Mouse (Mus musculus): ENCODE results near the gene Tmprss6. TPM values are rescaled to one million over a fixed set of nuclear protein-coding genes. Genes with fewer than 3 reads are reported as not detected.

Gene Tmprss6
- 0.11 and 0.30 TPM in 2 replicates for polyA plus RNA-seq (2015; fragmentation: Nextera tagmentation; extraction: Ambion mirVana)

DNA sequence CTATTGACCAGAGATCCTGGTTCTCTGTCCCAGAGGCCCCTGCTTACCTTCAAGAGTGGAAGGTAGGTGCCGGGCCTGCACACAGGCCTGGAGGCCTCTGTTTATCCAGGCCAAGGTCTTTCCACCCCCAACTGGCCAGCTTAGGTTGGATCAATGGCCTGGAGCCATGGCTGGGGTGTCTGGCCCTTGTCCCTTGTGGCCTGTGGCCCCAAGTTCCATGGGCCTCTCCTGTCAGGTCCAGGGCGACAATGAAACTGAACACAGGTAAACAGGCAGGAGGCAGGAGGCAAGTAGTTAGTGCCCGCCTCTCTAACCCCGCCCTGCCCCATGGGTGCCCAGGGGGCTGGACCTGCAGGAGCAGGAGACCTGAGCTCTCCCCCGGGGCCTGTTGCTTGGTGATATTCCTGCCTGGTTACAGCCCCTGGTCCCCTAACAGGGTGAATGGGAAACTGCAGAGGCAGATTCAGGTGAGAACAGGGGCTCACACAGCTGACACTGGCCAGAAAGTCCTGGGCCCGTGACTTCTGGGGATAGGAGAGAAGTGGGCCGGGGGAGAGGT is at the start of gene Tmprss6:
Tmprss6 (minus strand) TSS at position 256 of the 559 bp plus-strand sequence.

DNA sequence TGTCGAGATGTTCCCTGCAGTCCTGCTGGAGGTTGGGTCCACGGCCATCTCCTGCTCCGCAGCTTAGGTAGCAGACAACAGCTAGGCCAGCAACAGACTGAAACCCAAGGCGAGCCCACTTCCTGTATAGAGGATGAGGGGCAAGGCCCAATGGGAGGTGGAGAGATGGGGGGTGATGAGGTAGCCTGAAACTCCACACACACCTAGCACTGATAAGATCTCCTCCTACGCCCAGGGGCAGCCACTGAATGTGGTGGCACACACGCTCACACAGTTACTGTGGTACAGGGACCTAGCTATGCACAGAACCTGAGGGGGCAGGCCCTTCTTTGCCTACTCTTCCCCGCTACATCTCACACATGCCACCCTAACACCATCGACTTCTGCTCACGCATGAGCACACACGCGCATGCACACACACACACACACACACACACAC is 26.6 kb upstream of the Tmprss6 start, which contains the start of gene Il2rb:
Il2rb (minus strand) TSS at position 304 of the 439 bp plus-strand sequence.

DNA sequence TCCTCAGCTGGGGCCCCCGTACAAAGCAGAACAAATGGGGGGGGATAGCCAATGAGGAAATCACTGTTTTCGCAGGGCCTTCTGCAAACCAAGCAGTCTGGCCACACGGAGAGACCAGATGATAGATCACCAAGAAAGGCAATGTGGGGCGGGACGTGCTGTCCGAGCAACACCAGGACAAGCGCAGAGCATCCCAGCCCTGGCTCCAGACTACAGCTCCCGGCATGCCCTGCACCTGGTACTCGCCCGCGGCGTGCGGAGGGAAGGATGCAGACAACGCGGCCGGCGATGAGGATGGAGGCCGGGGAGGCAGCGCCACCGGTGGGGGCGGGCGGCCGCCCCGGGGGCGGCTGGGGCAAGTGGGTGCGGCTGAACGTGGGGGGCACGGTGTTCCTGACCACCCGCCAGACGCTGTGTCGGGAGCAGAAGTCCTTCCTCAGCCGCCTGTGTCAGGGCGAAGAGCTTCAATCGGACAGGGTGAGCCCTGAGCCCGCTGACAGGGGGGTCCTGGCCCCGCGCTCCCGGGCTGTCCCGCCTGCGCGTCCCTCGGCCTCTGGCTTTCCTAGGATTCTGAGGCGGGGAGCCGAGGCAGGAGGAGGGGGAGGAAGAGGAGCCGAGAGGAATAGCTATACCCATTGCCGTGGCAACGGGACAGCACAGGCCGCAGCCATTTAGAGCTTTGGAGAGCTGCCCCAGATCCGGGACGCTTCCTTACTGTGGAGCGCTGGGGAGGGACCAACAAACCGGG is 39.9 kb downstream of the Tmprss6 start, which contains the start of gene Kctd17:
Kctd17 (plus strand) TSS at position 174 of the 748 bp plus-strand sequence.

DNA sequence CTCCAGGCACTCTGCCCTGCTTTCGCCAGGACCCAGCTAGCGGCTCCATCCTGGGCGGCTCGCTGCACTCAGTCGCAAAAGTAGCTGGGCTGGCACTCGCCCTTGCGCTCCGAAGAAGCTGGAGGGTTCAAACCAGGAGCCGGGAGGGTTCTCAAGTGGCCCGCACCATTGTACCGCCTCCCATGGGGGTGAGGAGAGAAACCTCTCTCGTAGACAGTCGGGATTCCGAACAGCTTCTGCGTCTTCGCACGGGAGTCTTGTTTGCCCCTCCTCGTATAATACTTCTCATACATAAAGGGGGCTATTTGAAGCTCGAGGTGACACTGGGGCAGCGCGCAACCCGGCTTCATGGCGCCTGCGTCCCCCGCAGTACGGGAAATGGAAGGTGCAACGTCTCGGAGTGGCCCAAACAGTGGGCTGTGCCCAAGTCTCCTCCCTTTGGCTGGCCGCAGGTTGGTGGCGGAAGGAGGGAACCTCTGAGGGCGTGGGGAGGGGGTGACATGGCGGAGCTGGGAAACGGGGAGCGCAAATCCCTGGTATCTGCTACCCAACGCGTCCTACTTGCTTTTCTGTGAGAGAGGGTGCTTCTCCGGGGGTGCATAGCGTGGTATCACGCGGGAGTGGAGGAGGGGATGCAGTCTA is 62.0 kb downstream of the Tmprss6 start, which contains the start of gene Mpst:
Mpst (plus strand) TSS at position 124 of the 642 bp plus-strand sequence.

DNA sequence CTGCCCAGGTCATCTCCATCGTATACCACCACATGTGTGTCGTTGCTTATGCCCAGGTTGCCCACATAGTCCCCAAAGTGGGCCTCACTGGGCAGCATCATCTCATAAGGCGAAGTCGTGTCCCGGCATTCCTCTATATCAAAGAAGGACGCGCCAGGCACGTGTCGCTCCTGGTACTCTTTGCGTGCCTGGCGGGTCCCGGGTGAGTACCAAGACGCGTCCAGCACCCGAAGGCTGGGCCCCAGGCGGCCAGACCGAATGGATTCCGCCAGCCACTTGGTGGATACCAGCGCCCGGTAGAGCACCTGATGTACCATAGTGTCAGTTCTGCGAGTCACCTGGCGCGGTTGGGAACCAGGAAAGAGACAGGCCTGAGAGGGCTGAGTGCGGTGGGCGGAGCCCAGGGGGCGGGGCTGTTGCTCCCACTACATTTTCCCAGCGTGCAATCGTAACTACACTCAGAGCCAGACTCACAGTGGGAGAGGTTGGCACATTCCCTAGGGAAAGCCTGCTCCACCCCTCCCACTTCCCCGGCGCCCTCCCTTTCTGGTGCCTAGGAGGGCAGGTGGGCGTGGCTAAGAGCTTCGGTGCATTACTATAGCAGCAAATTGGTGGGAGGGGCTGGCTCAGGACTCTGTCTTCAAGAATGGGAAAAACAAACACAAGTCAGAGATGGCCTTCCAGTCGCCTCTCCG is 62.8 kb downstream of the Tmprss6 start, which contains the start of gene Tst:
Tst (minus strand) TSS at position 391 of the 695 bp plus-strand sequence.

DNA sequence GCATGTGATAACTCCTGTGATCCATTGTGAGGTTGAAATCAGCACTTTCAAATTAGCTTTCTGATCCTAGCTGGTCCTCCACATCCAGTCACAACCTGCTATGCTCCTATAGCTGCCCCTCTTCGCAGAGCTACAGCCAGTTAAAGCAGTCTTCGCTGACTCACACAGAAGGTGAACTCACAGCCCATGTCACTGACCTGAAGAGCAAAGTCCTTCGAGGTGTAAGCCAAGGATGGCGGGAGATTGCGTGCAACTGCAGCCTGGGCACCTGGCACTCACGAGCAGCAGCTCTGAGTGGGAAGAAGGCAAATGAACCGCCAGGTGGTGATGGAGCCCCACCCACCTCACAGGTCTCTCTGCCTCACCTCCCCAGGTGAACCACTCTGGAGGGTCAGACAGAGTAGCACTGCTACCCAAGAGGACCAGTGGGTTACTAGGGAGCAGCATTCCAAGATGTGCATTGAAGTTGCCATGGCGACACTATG is 72.9 kb downstream of the Tmprss6 start, which contains the start of gene Tex33:
Tex33 (minus strand) TSS at position 435 of the 485 bp plus-strand sequence.

Other genes with a start within 250 kb of the Tmprss6 start
- gene Ncf4, start 223.8 kb downstream of the Tmprss6 start, polyA plus RNA-seq (2015; fragmentation: Nextera tagmentation; extraction: Ambion mirVana), result 91.3 and 109 TPM in 2 replicates
- gene Csf2rb2, start 162.9 kb downstream of the Tmprss6 start, polyA plus RNA-seq (2015; fragmentation: Nextera tagmentation; extraction: Ambion mirVana), result 2.0 and 2.5 TPM in 2 replicates
- 10.7 and 15.6 TPM in 2 replicates for gene Csf2rb, start 142.9 kb downstream of the Tmprss6 start, polyA plus RNA-seq (2015; fragmentation: Nextera tagmentation; extraction: Ambion mirVana)
- gene Tex33, start 72.7 kb downstream of the Tmprss6 start, polyA plus RNA-seq (2015; fragmentation: Nextera tagmentation; extraction: Ambion mirVana), result not detected in 2 replicates
- 28.7 and 36.2 TPM in 2 replicates for gene Tst, start 62.7 kb downstream of the Tmprss6 start, polyA plus RNA-seq (2015; fragmentation: Nextera tagmentation; extraction: Ambion mirVana)
- gene Mpst, start 62.2 kb downstream of the Tmprss6 start, polyA plus RNA-seq (2015; fragmentation: Nextera tagmentation; extraction: Ambion mirVana), result 5.7 and 5.9 TPM in 2 replicates
- gene Kctd17, start 40.1 kb downstream of the Tmprss6 start, polyA plus RNA-seq (2015; fragmentation: Nextera tagmentation; extraction: Ambion mirVana), result 15.1 and 17.1 TPM in 2 replicates
- 2.8 and 4.1 TPM in 2 replicates for gene Il2rb, start 26.6 kb upstream of the Tmprss6 start, polyA plus RNA-seq (2015; fragmentation: Nextera tagmentation; extraction: Ambion mirVana)
- gene C1qtnf6, start 62.8 kb upstream of the Tmprss6 start, polyA plus RNA-seq (2015; fragmentation: Nextera tagmentation; extraction: Ambion mirVana), result 8.1 and 10.1 TPM in 2 replicates
- gene Sstr3, start 76.1 kb upstream of the Tmprss6 start, polyA plus RNA-seq (2015; fragmentation: Nextera tagmentation; extraction: Ambion mirVana), result not detected in 2 replicates
- gene Rac2, start 104.1 kb upstream of the Tmprss6 start, polyA plus RNA-seq (2015; fragmentation: Nextera tagmentation; extraction: Ambion mirVana), result 213 and 273 TPM in 2 replicates
- 22.1 and 29.7 TPM in 2 replicates for gene Cyth4, start 128.4 kb upstream of the Tmprss6 start, polyA plus RNA-seq (2015; fragmentation: Nextera tagmentation; extraction: Ambion mirVana)

Measured in spleen, postnatal 0 days (tissue).